Mouse (Mus musculus): ENCODE data around the gene Tbx19. TPM values are rescaled to one million over a fixed set of nuclear protein-coding genes. Genes with fewer than 3 reads are reported as not detected.
A peak's percentile ranks its signal among the peaks of the same experiment; 100 is the strongest.

Tbx19 gene
- total RNA-seq, 2 experiments from 2014 or later: not detected

DNA sequence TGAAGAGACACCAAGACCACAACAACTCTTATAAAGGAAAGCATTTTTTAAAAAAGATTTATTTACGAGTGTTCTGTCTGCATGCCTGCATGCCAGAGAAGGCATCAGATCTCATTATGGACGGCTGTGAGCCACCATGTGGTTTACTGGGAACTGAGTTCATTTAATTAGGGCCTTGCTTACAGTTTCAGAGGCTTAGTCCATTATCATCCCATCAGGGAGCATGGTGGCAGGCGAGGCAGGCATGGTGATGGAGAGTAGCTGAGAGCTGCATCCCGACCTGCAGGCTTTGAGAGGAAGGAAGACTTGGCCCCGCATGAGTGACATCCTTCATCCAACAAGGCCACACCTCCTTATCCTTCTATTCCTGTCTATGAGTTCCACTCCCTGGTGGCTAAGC is 52.1 kb downstream of the Tbx19 start:
- intact Hi-C loops (cut with DNase I): no loop called here
- DNase-seq (ENCODE audit: extremely low spot score in 1 of 2, low spot score in 2 of 2): no peak
- no peak overlapping the region for H3K27ac ChIP-seq
- H3K4me3 ChIP-seq: no peak overlapping the region
- TF ChIP-seq CTCF (IDR thresholded peaks at IDR 0.05): no peak

DNA sequence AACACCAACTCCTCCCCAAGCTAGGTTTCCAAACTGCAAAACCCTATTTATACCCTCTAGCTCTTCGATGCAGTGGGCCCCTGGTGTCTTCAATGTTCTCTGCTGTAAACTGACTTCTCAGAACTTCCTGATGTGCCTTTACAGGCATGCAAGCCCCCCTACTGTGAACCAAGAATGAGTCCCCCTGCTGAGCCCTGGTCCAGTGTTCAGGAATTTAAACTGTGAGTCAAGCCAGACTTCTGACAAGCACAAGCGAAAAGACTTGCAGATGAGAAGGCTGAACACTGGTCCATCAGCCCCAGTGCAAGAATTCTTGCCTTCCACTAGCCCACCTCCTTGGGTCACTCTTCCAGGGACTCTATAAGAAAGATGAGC is 54.6 kb downstream of the Tbx19 start:
- no peak for DNase-seq (ENCODE audit: extremely low spot score in 1 of 2, low spot score in 2 of 2)
- TF ChIP-seq CTCF (IDR thresholded peaks at IDR 0.05): no peak
- intact Hi-C loops (cut with DNase I): no loop called here
- Histone ChIP-seq H3K27ac (peak overlapping the region; percentile 85), H3K4me3 (no peak overlapping the region)

- no peak for DNase-seq (ENCODE audit: extremely low spot score in 1 of 2, low spot score in 2 of 2)
- peak overlapping the region; percentile 85 for H3K27ac ChIP-seq
- TF ChIP-seq CTCF (IDR thresholded peaks at IDR 0.05): no peak
- H3K4me3 ChIP-seq: no peak overlapping the region
- intact Hi-C loops (cut with DNase I): no loop called here
Measured at GRCm38 (mm10) chr1:165105270-165106010, 55.1 kb downstream of the Tbx19 start.

- Histone ChIP-seq H3K27ac (peak overlapping the region; percentile 85), H3K4me3 (no peak overlapping the region)
- TF ChIP-seq CTCF (IDR thresholded peaks at IDR 0.05): no peak
- intact Hi-C loops (cut with DNase I): loop anchor here (1.0 kb wide), 1 partner anchor 27 kb away; no protein-coding TSS in a partner anchor
- DNase-seq (ENCODE audit: extremely low spot score in 1 of 2, low spot score in 2 of 2): peak; percentile 56 to 70
Measured at GRCm38 (mm10) chr1:165104707-165105259, 55.8 kb downstream of the Tbx19 start.

DNA sequence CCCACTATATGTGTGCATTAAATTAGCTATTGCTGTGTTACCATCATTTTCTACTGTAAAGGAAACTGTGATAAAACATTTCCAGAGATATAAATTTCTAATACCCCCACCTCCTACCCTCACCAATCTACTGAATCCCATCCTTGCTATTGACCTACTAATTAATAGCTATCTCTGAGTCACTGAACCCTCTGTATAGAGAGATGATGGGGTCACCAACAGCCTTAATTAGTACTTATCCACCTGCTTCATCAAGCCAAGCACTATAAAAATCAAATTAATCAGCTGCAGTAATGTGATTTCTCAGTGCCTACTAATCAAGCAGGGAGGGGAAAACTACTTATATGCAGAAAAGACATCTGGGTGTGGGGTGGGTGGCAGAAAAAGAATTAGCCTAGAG is 61.0 kb downstream of the Tbx19 start:
- TF ChIP-seq CTCF (IDR thresholded peaks at IDR 0.05): no peak
- no peak for DNase-seq (ENCODE audit: extremely low spot score in 1 of 2, low spot score in 2 of 2)
- intact Hi-C loops (cut with DNase I): no loop called here
- H3K27ac ChIP-seq: no peak overlapping the region
- no peak overlapping the region for H3K4me3 ChIP-seq

DNA sequence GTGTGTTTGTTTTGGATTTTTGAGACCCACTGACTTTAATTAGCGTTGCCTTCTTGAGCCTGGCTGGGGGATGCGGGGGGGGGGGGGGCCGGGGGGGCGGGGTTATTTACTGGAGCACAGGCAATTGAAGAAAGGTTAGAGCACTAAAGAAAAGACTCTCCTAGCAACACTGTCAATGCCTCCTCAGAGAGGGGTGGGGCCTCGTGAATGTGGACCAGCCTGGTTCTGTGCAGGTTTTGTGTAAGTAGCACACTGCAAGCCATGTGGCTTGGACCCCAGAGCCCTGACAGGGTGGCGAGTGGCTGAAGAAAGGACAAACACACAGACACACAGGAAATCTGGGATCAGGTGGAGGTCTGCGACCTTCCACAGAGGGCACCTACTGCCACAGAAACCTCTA is 65.7 kb downstream of the Tbx19 start:
- H3K4me3 ChIP-seq: no peak overlapping the region
- TF ChIP-seq CTCF (IDR thresholded peaks at IDR 0.05): no peak
- no peak for DNase-seq (ENCODE audit: extremely low spot score in 1 of 2, low spot score in 2 of 2)
- no peak overlapping the region for H3K27ac ChIP-seq
- intact Hi-C loops (cut with DNase I): no loop called here

DNA sequence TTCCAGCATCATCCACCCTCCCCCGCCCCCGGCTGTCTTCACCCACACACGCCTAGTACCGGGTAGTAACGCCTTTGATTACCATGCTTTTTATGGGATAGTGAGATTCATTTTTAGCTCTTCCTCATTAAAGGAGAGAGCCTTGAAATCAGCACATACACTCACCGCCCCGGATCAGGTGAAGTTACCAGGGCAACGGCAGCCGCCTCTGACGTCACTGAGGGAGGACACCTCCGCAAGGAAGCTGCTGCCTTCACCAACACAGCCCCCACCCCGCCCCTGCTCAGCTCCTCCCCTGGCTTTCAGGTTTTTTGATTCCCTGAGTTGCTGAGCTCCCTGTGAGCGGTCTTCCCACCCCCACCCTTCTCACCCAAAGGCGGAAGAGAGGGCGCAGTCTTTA is 68.9 kb downstream of the Tbx19 start:
- Histone ChIP-seq H3K27ac (peak overlapping the region; percentile 38), H3K4me3 (no peak overlapping the region)
- intact Hi-C loops (cut with DNase I): no loop called here
- DNase-seq (ENCODE audit: extremely low spot score in 1 of 2, low spot score in 2 of 2): peak; percentile 86 to 87
- TF ChIP-seq CTCF (IDR thresholded peaks at IDR 0.05): no peak

GRCm38 (mm10) chr1:165089556-165089955 is 71.0 kb downstream of the Tbx19 start:
- intact Hi-C loops (cut with DNase I): no loop called here

More at GRCm38 (mm10) chr1:165089556-165089955, 71.0 kb downstream of the Tbx19 start:
- Histone ChIP-seq H3K27ac (no peak overlapping the region), H3K4me3 (no peak overlapping the region)
- no peak for TF ChIP-seq CTCF (IDR thresholded peaks at IDR 0.05)
- no peak for DNase-seq (ENCODE audit: extremely low spot score in 1 of 2, low spot score in 2 of 2)

Other genes starting within 250 kb of the Tbx19 start
- not detected for gene Xcl1, start 225.2 kb downstream of the Tbx19 start, total RNA-seq (2021)
- gene Sft2d2, start 33.7 kb upstream of the Tbx19 start, total RNA-seq (2021): 10 to 100 TPM; 15.5 to 17.4 TPM
- gene Tiprl, start 76.2 kb upstream of the Tbx19 start, total RNA-seq (2021): 10 to 100 TPM; 63.1 to 69.7 TPM
- gene Gpr161, start 135.0 kb upstream of the Tbx19 start, total RNA-seq (2021): 10 to 100 TPM in 1 of 2 experiments, 1 to 10 TPM in 1; 9.9 to 10.3 TPM

All from left cerebral cortex, adult 2 months (tissue).